Mouse (Mus musculus): ENCODE data around the gene Srbd1. TPM values are rescaled to one million over a fixed set of nuclear protein-coding genes. Genes with fewer than 3 reads are reported as not detected.

Srbd1 gene
- polyA plus RNA-seq, 1 experiment from 2014 or later, result 12.6 TPM

GRCm38 (mm10) chr17:85995086-85995485, 149.9 kb downstream of the Srbd1 start:
- H3K36me3 ChIP-seq (ENCODE audit: control insufficient read depth, insufficient read depth, low read length), result no peaks in the 10 kb centered on the region
- H3K4me1 ChIP-seq (replicated peaks; ENCODE audit: control insufficient read depth, insufficient read depth, low read length), result no peaks in the 10 kb centered on the region
- no peak overlapping the region for H3K4me2 ChIP-seq (ENCODE audit: low read depth, low read length, severe bottlenecking)
- WGBS, result 91% methylated on average over 4 of the region's 4 CpGs
- no peaks in the 10 kb centered on the region for H3K27me3 ChIP-seq (ENCODE audit: control insufficient read depth, insufficient read depth, low read length)
- DNase-seq (ENCODE audit: low spot score) (no peak), ATAC-seq (replicated peaks; ENCODE audit: low FRiP score) (no peak)
- H3K9ac ChIP-seq (ENCODE audit: low read length), result no peak overlapping the region
- H3K27ac ChIP-seq (ENCODE audit: low read depth, low read length), result no peak overlapping the region
- no peak overlapping the region for H3K4me3 ChIP-seq (ENCODE audit: low read depth, low read length)
- no peaks in the 10 kb centered on the region for H3K9me3 ChIP-seq (ENCODE audit: control insufficient read depth, low read length)

- WGBS, result 84% methylated on average over 12 of the region's 12 CpGs
- Histone ChIP-seq H3K4me1 (replicated peaks; ENCODE audit: control insufficient read depth, insufficient read depth, low read length) (no peaks in the 10 kb centered on the region), H3K9me3 (ENCODE audit: control insufficient read depth, low read length) (no peaks in the 10 kb centered on the region), H3K36me3 (ENCODE audit: control insufficient read depth, insufficient read depth, low read length) (no peaks in the 10 kb centered on the region), H3K4me3 (ENCODE audit: low read depth, low read length) (no peak overlapping the region), H3K9ac (ENCODE audit: low read length) (no peak overlapping the region), H3K4me2 (ENCODE audit: low read depth, low read length, severe bottlenecking) (no peak overlapping the region), H3K27me3 (ENCODE audit: control insufficient read depth, insufficient read depth, low read length) (no peaks in the 10 kb centered on the region), H3K27ac (ENCODE audit: low read depth, low read length) (no peak overlapping the region)
- ATAC-seq (replicated peaks; ENCODE audit: low FRiP score), result no peak
- no peak for DNase-seq (ENCODE audit: low spot score)
Measured at GRCm38 (mm10) chr17:85989058-85989769, 155.8 kb downstream of the Srbd1 start.

GRCm38 (mm10) chr17:85987531-85987930, 157.4 kb downstream of the Srbd1 start:
- no peak for DNase-seq (ENCODE audit: low spot score)
- WGBS, result 82% methylated on average over 4 of the region's 4 CpGs
- Histone ChIP-seq H3K9ac (ENCODE audit: low read length) (no peak overlapping the region), H3K4me2 (ENCODE audit: low read depth, low read length, severe bottlenecking) (no peak overlapping the region), H3K27ac (ENCODE audit: low read depth, low read length) (no peak overlapping the region), H3K9me3 (ENCODE audit: control insufficient read depth, low read length) (no peaks in the 10 kb centered on the region), H3K36me3 (ENCODE audit: control insufficient read depth, insufficient read depth, low read length) (no peaks in the 10 kb centered on the region), H3K27me3 (ENCODE audit: control insufficient read depth, insufficient read depth, low read length) (no peaks in the 10 kb centered on the region), H3K4me3 (ENCODE audit: low read depth, low read length) (no peak overlapping the region), H3K4me1 (replicated peaks; ENCODE audit: control insufficient read depth, insufficient read depth, low read length) (no peaks in the 10 kb centered on the region)
- ATAC-seq (replicated peaks; ENCODE audit: low FRiP score), result no peak

- ATAC-seq (replicated peaks; ENCODE audit: low FRiP score) (no peak), DNase-seq (ENCODE audit: low spot score) (no peak)
- H3K4me1 ChIP-seq (replicated peaks; ENCODE audit: control insufficient read depth, insufficient read depth, low read length), result no peaks in the 10 kb centered on the region
- H3K4me3 ChIP-seq (ENCODE audit: low read depth, low read length), result no peak overlapping the region
- no peaks in the 10 kb centered on the region for H3K36me3 ChIP-seq (ENCODE audit: control insufficient read depth, insufficient read depth, low read length)
- WGBS, result 89% methylated on average over 4 of the region's 4 CpGs
- H3K27me3 ChIP-seq (ENCODE audit: control insufficient read depth, insufficient read depth, low read length), result no peaks in the 10 kb centered on the region
- H3K9me3 ChIP-seq (ENCODE audit: control insufficient read depth, low read length), result no peaks in the 10 kb centered on the region
- H3K4me2 ChIP-seq (ENCODE audit: low read depth, low read length, severe bottlenecking), result no peak overlapping the region
- H3K9ac ChIP-seq (ENCODE audit: low read length), result no peak overlapping the region
- H3K27ac ChIP-seq (ENCODE audit: low read depth, low read length), result no peak overlapping the region
Measured at GRCm38 (mm10) chr17:85986624-85987023, 158.4 kb downstream of the Srbd1 start.

- Histone ChIP-seq H3K36me3 (ENCODE audit: control insufficient read depth, insufficient read depth, low read length) (no peaks in the 10 kb centered on the region), H3K27ac (ENCODE audit: low read depth, low read length) (no peak overlapping the region), H3K4me2 (ENCODE audit: low read depth, low read length, severe bottlenecking) (no peak overlapping the region), H3K9ac (ENCODE audit: low read length) (no peak overlapping the region), H3K4me3 (ENCODE audit: low read depth, low read length) (no peak overlapping the region), H3K27me3 (ENCODE audit: control insufficient read depth, insufficient read depth, low read length) (no peaks in the 10 kb centered on the region), H3K4me1 (replicated peaks; ENCODE audit: control insufficient read depth, insufficient read depth, low read length) (no peaks in the 10 kb centered on the region), H3K9me3 (ENCODE audit: control insufficient read depth, low read length) (no peaks in the 10 kb centered on the region)
- DNase-seq (ENCODE audit: low spot score), result no peak
- WGBS, result 84% methylated on average over 2 of the region's 2 CpGs
- ATAC-seq (replicated peaks; ENCODE audit: low FRiP score), result no peak
Measured at GRCm38 (mm10) chr17:85986181-85986580, 158.8 kb downstream of the Srbd1 start.

GRCm38 (mm10) chr17:85985131-85985530, 159.8 kb downstream of the Srbd1 start:
- 92% methylated on average over 11 of the region's 11 CpGs for WGBS
- ATAC-seq (replicated peaks; ENCODE audit: low FRiP score), result no peak

GRCm38 (mm10) chr17:85982271-85982670, 162.7 kb downstream of the Srbd1 start:
- WGBS, result 95% methylated on average over 4 of the region's 4 CpGs
- ATAC-seq (replicated peaks; ENCODE audit: low FRiP score), result no peak
- H3K27ac ChIP-seq (ENCODE audit: low read depth, low read length), result no peak overlapping the region
- no peaks in the 10 kb centered on the region for H3K27me3 ChIP-seq (ENCODE audit: control insufficient read depth, insufficient read depth, low read length)
- H3K36me3 ChIP-seq (ENCODE audit: control insufficient read depth, insufficient read depth, low read length), result no peaks in the 10 kb centered on the region
- no peak overlapping the region for H3K4me3 ChIP-seq (ENCODE audit: low read depth, low read length)
- H3K4me2 ChIP-seq (ENCODE audit: low read depth, low read length, severe bottlenecking), result no peak overlapping the region
- no peak for DNase-seq (ENCODE audit: low spot score)
- H3K9ac ChIP-seq (ENCODE audit: low read length), result no peak overlapping the region
- no peaks in the 10 kb centered on the region for H3K4me1 ChIP-seq (replicated peaks; ENCODE audit: control insufficient read depth, insufficient read depth, low read length)
- H3K9me3 ChIP-seq (ENCODE audit: control insufficient read depth, low read length), result no peaks in the 10 kb centered on the region

More at GRCm38 (mm10) chr17:85985131-85985530, 159.8 kb downstream of the Srbd1 start:
- Histone ChIP-seq H3K36me3 (ENCODE audit: control insufficient read depth, insufficient read depth, low read length) (no peaks in the 10 kb centered on the region), H3K4me3 (ENCODE audit: low read depth, low read length) (no peak overlapping the region), H3K9ac (ENCODE audit: low read length) (no peak overlapping the region), H3K4me2 (ENCODE audit: low read depth, low read length, severe bottlenecking) (no peak overlapping the region), H3K27me3 (ENCODE audit: control insufficient read depth, insufficient read depth, low read length) (no peaks in the 10 kb centered on the region), H3K4me1 (replicated peaks; ENCODE audit: control insufficient read depth, insufficient read depth, low read length) (no peaks in the 10 kb centered on the region), H3K27ac (ENCODE audit: low read depth, low read length) (no peak overlapping the region), H3K9me3 (ENCODE audit: control insufficient read depth, low read length) (no peaks in the 10 kb centered on the region)
- no peak for DNase-seq (ENCODE audit: low spot score)

GRCm38 (mm10) chr17:85981869-85982268, 163.1 kb downstream of the Srbd1 start:
- no peaks in the 10 kb centered on the region for H3K27me3 ChIP-seq (ENCODE audit: control insufficient read depth, insufficient read depth, low read length)
- WGBS, result 93% methylated on average over 3 of the region's 3 CpGs
- DNase-seq (ENCODE audit: low spot score) (no peak), ATAC-seq (replicated peaks; ENCODE audit: low FRiP score) (no peak)
- H3K9ac ChIP-seq (ENCODE audit: low read length), result no peak overlapping the region
- H3K36me3 ChIP-seq (ENCODE audit: control insufficient read depth, insufficient read depth, low read length), result no peaks in the 10 kb centered on the region
- no peaks in the 10 kb centered on the region for H3K9me3 ChIP-seq (ENCODE audit: control insufficient read depth, low read length)
- H3K27ac ChIP-seq (ENCODE audit: low read depth, low read length), result no peak overlapping the region
- H3K4me3 ChIP-seq (ENCODE audit: low read depth, low read length), result no peak overlapping the region
- H3K4me1 ChIP-seq (replicated peaks; ENCODE audit: control insufficient read depth, insufficient read depth, low read length), result no peaks in the 10 kb centered on the region
- H3K4me2 ChIP-seq (ENCODE audit: low read depth, low read length, severe bottlenecking), result no peak overlapping the region

GRCm38 (mm10) chr17:85978876-85979275, 166.1 kb downstream of the Srbd1 start:
- Histone ChIP-seq H3K27me3 (ENCODE audit: control insufficient read depth, insufficient read depth, low read length) (no peaks in the 10 kb centered on the region), H3K36me3 (ENCODE audit: control insufficient read depth, insufficient read depth, low read length) (no peaks in the 10 kb centered on the region), H3K4me3 (ENCODE audit: low read depth, low read length) (no peak overlapping the region), H3K4me1 (replicated peaks; ENCODE audit: control insufficient read depth, insufficient read depth, low read length) (no peaks in the 10 kb centered on the region), H3K9me3 (ENCODE audit: control insufficient read depth, low read length) (no peaks in the 10 kb centered on the region), H3K27ac (ENCODE audit: low read depth, low read length) (no peak overlapping the region), H3K4me2 (ENCODE audit: low read depth, low read length, severe bottlenecking) (no peak overlapping the region), H3K9ac (ENCODE audit: low read length) (no peak overlapping the region)
- 87% methylated on average over 8 of the region's 8 CpGs for WGBS
- no peak for ATAC-seq (replicated peaks; ENCODE audit: low FRiP score)
- no peak for DNase-seq (ENCODE audit: low spot score)

All from forebrain, embryonic 11.5 days (tissue).